Mouse (Mus musculus) neural tube, embryonic 13.5 days (tissue): ENCODE data around the gene Gm42957. TPM values are rescaled to one million over a fixed set of nuclear protein-coding genes. Genes with fewer than 3 reads are reported as not detected.
A peak's percentile ranks its signal among the peaks of the same experiment; 100 is the strongest.
"Not testable (repeated sequence)": the region's sequence is repeated elsewhere in the genome, so short reads cannot be mapped to it uniquely, and the experiment has no call there.

Source experiments
- ATAC-seq: fragments of 200-750 bp; cut with Nextera tagmentation; 2 replicates; pipeline ENCODE4 v1.8.0; 2017; ENCODE audit warnings: low read depth, mild to moderate bottlenecking, moderate TSS enrichment, moderate library complexity
- H3K27ac ChIP-seq: fragments of 300-500 bp; sonication (generic); replicated peaks from 2 replicates; pipeline ENCODE4 v1.5.1; 2015; ENCODE audit warnings: moderate library complexity, mild to moderate bottlenecking, inconsistent platforms
- H3K27me3 ChIP-seq: fragments of 300-500 bp; sonication (generic); 2 replicates; pipeline ENCODE4 v1.6.1; 2015; ENCODE audit warnings: mild to moderate bottlenecking, inconsistent platforms
- H3K36me3 ChIP-seq: fragments of 300-500 bp; sonication (generic); 2 replicates; pipeline ENCODE4 v1.6.1; 2015; ENCODE audit warnings: mild to moderate bottlenecking, inconsistent platforms
- H3K4me1 ChIP-seq: fragments of 300-500 bp; sonication (generic); replicated peaks from 2 replicates; pipeline ENCODE4 v1.6.1; 2015; ENCODE audit warnings: inconsistent platforms
- H3K4me2 ChIP-seq: fragments of 300-500 bp; sonication (generic); 2 replicates; pipeline ENCODE4 v1.6.1; 2015; ENCODE audit warnings: inconsistent platforms, mild to moderate bottlenecking, moderate library complexity
- H3K4me3 ChIP-seq: fragments of 300-500 bp; sonication (generic); 2 replicates; pipeline ENCODE4 v1.5.1; 2015; ENCODE audit warnings: mild to moderate bottlenecking, inconsistent platforms
- H3K9ac ChIP-seq: fragments of 300-500 bp; sonication (generic); 2 replicates; pipeline ENCODE4 v1.6.1; 2015; ENCODE audit warnings: moderate library complexity, mild to moderate bottlenecking, inconsistent platforms
- H3K9me3 ChIP-seq: fragments of 300-500 bp; sonication (generic); 2 replicates; pipeline ENCODE4 v1.6.1; 2016; ENCODE audit warnings: inconsistent platforms
- WGBS: fragments of 180-500 bp; shearing (Covaris S2); methylation state at CpG from one replicate; pipeline ENCODE4 v1.1.7; 2015; 5-methylcytosine and 5-hydroxymethylcytosine counted together
- polyA plus RNA-seq: library from polyadenylated mRNA; unstranded; fragments of >200 nt; fragmentation: Nextera tagmentation; extraction: Ambion mirVana; gene quantifications from 2 replicates; pipeline ENCODE4 v1.2.1, GENCODE M21; 2015

Gm42957 gene
- polyA plus RNA-seq, 1 experiment from 2014 or later = 0.10 TPM

DNA sequence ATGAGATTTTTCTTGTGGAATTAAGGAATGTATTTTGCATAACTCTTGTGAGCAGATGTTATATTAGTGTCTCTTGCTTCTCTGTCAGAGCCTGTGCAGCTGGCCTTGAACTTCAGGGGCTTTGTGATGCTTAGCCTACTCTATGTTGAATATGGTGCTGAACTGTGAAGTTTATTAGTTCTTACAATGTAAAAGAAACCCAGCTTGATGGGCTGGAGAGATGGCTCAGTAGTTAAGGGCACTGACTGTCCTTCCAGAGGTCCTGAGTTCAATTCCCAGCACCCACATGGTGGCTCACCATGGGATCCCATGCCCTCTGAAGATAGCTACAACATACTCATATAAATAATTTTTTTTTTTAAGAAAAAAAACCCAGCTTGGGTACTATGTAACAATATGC lies 3.2 kb upstream of the Gm42957 start:
- Histone ChIP-seq H3K4me2 (no peak overlapping the region), H3K36me3 (peaks cover 32% of the 10 kb centered on the region), H3K9me3 (no peaks in the 10 kb centered on the region), H3K4me3 (no peak overlapping the region), H3K27ac (no peak overlapping the region), H3K27me3 (no peaks in the 10 kb centered on the region), H3K9ac (no peak overlapping the region), H3K4me1 (peaks cover 44% of the 10 kb centered on the region)
- no peak for ATAC-seq

DNA sequence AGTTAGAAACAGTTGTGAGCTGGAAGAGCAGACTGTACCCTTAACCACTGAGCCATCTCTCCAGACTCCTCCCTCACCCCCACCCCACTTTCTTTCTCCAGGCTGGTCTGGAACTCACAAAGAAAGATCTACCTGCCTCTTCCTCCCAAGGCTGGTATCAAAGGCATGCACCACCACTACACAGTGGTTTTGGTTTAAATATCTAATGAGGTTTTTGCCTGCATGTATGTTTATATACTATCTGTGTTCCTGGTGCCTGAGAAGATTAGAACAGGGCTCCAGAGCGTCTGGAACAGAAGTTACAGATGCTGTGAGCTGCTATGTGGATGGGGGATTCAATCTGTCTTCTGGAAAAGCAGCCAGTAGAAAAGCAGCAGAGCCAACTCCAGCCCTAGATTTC lies 1.3 kb upstream of the Gm42957 start:
- Histone ChIP-seq H3K27ac (no peak overlapping the region), H3K27me3 (no peaks in the 10 kb centered on the region), H3K4me3 (no peak overlapping the region), H3K36me3 (peaks cover 46% of the 10 kb centered on the region), H3K9ac (no peak overlapping the region), H3K4me1 (peaks cover 45% of the 10 kb centered on the region), H3K9me3 (no peaks in the 10 kb centered on the region), H3K4me2 (no peak overlapping the region)
- WGBS = 78% methylated on average over 1 of the region's 1 CpGs
- no peak for ATAC-seq

DNA sequence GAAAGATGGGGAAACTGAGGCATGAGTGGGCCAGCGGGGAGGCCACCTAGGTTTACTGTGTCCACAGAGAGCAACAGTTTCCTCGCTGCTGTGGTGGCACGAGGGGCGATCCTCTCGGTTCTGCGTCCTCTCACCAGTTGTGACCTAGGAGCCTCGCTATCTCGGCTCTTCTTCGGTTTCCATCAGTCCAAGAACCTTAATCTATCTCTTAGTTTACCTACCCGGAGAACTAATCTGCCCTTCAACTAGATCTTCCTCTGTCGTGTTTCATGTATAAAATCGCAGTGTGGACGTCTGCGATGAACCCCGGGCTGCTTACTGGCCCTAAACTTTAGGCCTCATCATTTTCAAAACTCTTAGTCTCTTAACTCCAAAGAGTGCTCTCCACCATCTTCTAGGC lies 632 bp downstream of the Gm42957 start:
- Histone ChIP-seq H3K4me3 (peak overlapping the region; percentile 77), H3K27me3 (no peaks in the 10 kb centered on the region), H3K36me3 (peaks cover 61% of the 10 kb centered on the region), H3K27ac (peak overlapping the region; percentile 86), H3K9me3 (no peaks in the 10 kb centered on the region), H3K4me1 (peaks cover 34% of the 10 kb centered on the region), H3K9ac (peak overlapping the region; percentile 95), H3K4me2 (peak overlapping the region; percentile 91)
- no peak for ATAC-seq
- 12% methylated on average over 15 of the region's 15 CpGs for WGBS

DNA sequence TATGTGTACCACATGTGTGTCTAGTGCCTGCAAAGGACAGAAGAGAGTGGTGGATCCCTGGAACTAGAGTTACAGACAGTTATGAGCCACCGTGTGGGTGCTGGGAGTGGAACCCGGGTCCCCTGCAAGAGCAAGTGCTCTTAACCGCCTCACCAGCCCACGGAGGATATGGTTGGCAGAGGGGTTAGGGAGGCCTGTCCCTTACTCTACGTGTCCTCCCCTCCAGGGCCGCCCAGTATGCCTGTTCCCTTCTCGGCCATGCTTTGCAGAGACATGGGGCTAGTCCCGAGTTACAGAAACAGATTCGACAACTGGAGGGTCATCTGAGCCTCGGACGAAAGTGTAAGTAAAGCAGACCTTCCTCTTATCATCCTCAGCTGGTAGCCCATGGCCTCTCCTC lies 1.2 kb downstream of the Gm42957 start:
- H3K36me3 ChIP-seq = peaks cover 61% of the 10 kb centered on the region
- H3K4me2 ChIP-seq = peak overlapping the region; percentile 91
- H3K27ac ChIP-seq = no peak overlapping the region
- H3K27me3 ChIP-seq = no peaks in the 10 kb centered on the region
- ATAC-seq = no peak
- WGBS = 74% methylated on average over 11 of the region's 11 CpGs
- H3K4me1 ChIP-seq = peaks cover 28% of the 10 kb centered on the region
- H3K9ac ChIP-seq = peak overlapping the region; percentile 95
- H3K9me3 ChIP-seq = no peaks in the 10 kb centered on the region
- peak overlapping the region; percentile 77 for H3K4me3 ChIP-seq

- Histone ChIP-seq H3K36me3 (peaks cover 58% of the 10 kb centered on the region), H3K27me3 (no peaks in the 10 kb centered on the region), H3K4me2 (no peak overlapping the region), H3K4me1 (peaks cover 26% of the 10 kb centered on the region), H3K9ac (no peak overlapping the region), H3K9me3 (no peaks in the 10 kb centered on the region), H3K27ac (no peak overlapping the region), H3K4me3 (no peak overlapping the region)
- ATAC-seq = no peak
- 77% methylated on average over 1 of the region's 1 CpGs for WGBS
Measured at GRCm38 (mm10) chr3:96639219-96639618, 3.9 kb downstream of the Gm42957 start.

GRCm38 (mm10) chr3:96645018-96645649 lies 9.9 kb downstream of the Gm42957 start, which contains the start of gene Itga10:
Gene Itga10 (plus strand): TSS chr3:96645584.
- H3K27ac ChIP-seq = no peak within 1 kb of the TSS
- H3K9me3 ChIP-seq = no peaks in the 10 kb centered on the region
- no peak within 1 kb of the TSS for H3K4me3 ChIP-seq
- no peak for ATAC-seq
- peaks cover 34% of the 10 kb centered on the region for H3K36me3 ChIP-seq
- H3K9ac ChIP-seq = no peak within 1 kb of the TSS
- WGBS = 72% methylated on average over 7 of the region's 7 CpGs
- no peak within 1 kb of the TSS for H3K4me2 ChIP-seq
- no peaks in the 10 kb centered on the region for H3K27me3 ChIP-seq
- no peaks in the 10 kb centered on the region for H3K4me1 ChIP-seq

- WGBS = 90% methylated on average over 3 of the region's 3 CpGs
- Histone ChIP-seq H3K9me3 (no peaks in the 10 kb centered on the region), H3K27ac (no peak overlapping the region), H3K36me3 (peaks cover 32% of the 10 kb centered on the region), H3K4me1 (no peaks in the 10 kb centered on the region), H3K4me3 (no peak overlapping the region), H3K4me2 (no peak overlapping the region), H3K27me3 (no peaks in the 10 kb centered on the region), H3K9ac (no peak overlapping the region)
- no peak for ATAC-seq
Measured at GRCm38 (mm10) chr3:96647365-96647764, 12.1 kb downstream of the Gm42957 start.

GRCm38 (mm10) chr3:96660901-96661300 lies 25.6 kb downstream of the Gm42957 start:
- H3K9me3 ChIP-seq = no peaks in the 10 kb centered on the region
- H3K9ac ChIP-seq = no peak overlapping the region
- 90% methylated on average over 2 of the region's 2 CpGs for WGBS
- no peak overlapping the region for H3K4me2 ChIP-seq
- H3K27ac ChIP-seq = no peak overlapping the region
- ATAC-seq = no peak
- H3K4me3 ChIP-seq = no peak overlapping the region
- peaks cover 5% of the 10 kb centered on the region; the same call in 1 of the 2 replicates for H3K36me3 ChIP-seq
- H3K27me3 ChIP-seq = no peaks in the 10 kb centered on the region
- peaks cover 14% of the 10 kb centered on the region; the same call in 1 of the 2 replicates for H3K4me1 ChIP-seq

- 51% methylated on average over 8 of the region's 8 CpGs for whole genome bisulfite sequencing
- Histone ChIP-seq H3K4me2 (peak overlapping the region; percentile 58), H3K4me1 (peaks cover 14% of the 10 kb centered on the region; the same call in 1 of the 2 replicates), H3K27ac (peak overlapping the region; percentile 52; the same call in 1 of the 2 replicates), H3K9ac (peak overlapping the region; percentile 58; the same call in 1 of the 2 replicates), H3K9me3 (no peaks in the 10 kb centered on the region), H3K36me3 (no peaks in the 10 kb centered on the region), H3K4me3 (peak overlapping the region; percentile 28), H3K27me3 (no peaks in the 10 kb centered on the region)
- ATAC-seq = no peak
Measured at GRCm38 (mm10) chr3:96662731-96663316, 27.6 kb downstream of the Gm42957 start.

- H3K9ac ChIP-seq = peak overlapping the region; percentile 58
- ATAC-seq = peak; percentile 85
- H3K9me3 ChIP-seq = no peaks in the 10 kb centered on the region
- 6% methylated on average over 15 of the region's 18 CpGs for WGBS
- peak overlapping the region; percentile 52 for H3K27ac ChIP-seq
- peaks cover 14% of the 10 kb centered on the region; the same call in 1 of the 2 replicates for H3K4me1 ChIP-seq
- H3K4me2 ChIP-seq = peak overlapping the region; percentile 58
- H3K27me3 ChIP-seq = no peaks in the 10 kb centered on the region
- H3K36me3 ChIP-seq = no peaks in the 10 kb centered on the region
- H3K4me3 ChIP-seq = peak overlapping the region; percentile 28
Measured at GRCm38 (mm10) chr3:96663432-96664239, 28.4 kb downstream of the Gm42957 start.

- not testable (repeated sequence) for H3K36me3 ChIP-seq, H3K4me2 ChIP-seq, ATAC-seq, H3K27me3 ChIP-seq, H3K27ac ChIP-seq, H3K9ac ChIP-seq, H3K4me3 ChIP-seq, H3K9me3 ChIP-seq
- H3K4me1 ChIP-seq = peaks cover 24% of the 10 kb centered on the region; the same call in 1 of the 2 replicates
- 89% methylated on average over 7 of the region's 7 CpGs for WGBS
Measured at GRCm38 (mm10) chr3:96665732-96666363, 30.6 kb downstream of the Gm42957 start.

GRCm38 (mm10) chr3:96666916-96667315 lies 31.6 kb downstream of the Gm42957 start:
- Histone ChIP-seq H3K27me3 (peaks cover 15% of the 10 kb centered on the region), H3K4me3 (no peak overlapping the region), H3K9ac (no peak overlapping the region), H3K27ac (no peak overlapping the region), H3K4me2 (no peak overlapping the region), H3K36me3 (no peaks in the 10 kb centered on the region), H3K9me3 (no peaks in the 10 kb centered on the region), H3K4me1 (peaks cover 25% of the 10 kb centered on the region; the same call in 1 of the 2 replicates)
- ATAC-seq = no peak
- 94% methylated on average over 5 of the region's 5 CpGs for WGBS
